Mouse (Mus musculus) neural tube, embryonic 13.5 days (tissue): ENCODE results near the gene Exoc6b. TPM values are rescaled to one million over a fixed set of nuclear protein-coding genes. Genes with fewer than 3 reads are reported as not detected.
"Not testable (repeated sequence)": the region's sequence is repeated elsewhere in the genome, so short reads cannot be mapped to it uniquely, and the experiment has no call there.

Experiments used
- ATAC-seq: fragments of 200-750 bp; cut with Nextera tagmentation; 2 replicates; pipeline ENCODE4 v1.8.0; 2017; ENCODE audit warnings: low read depth, mild to moderate bottlenecking, moderate TSS enrichment, moderate library complexity
- H3K27ac ChIP-seq: fragments of 300-500 bp; sonication (generic); replicated peaks from 2 replicates; pipeline ENCODE4 v1.5.1; 2015; ENCODE audit warnings: moderate library complexity, mild to moderate bottlenecking, inconsistent platforms
- H3K27me3 ChIP-seq: fragments of 300-500 bp; sonication (generic); 2 replicates; pipeline ENCODE4 v1.6.1; 2015; ENCODE audit warnings: mild to moderate bottlenecking, inconsistent platforms
- H3K36me3 ChIP-seq: fragments of 300-500 bp; sonication (generic); 2 replicates; pipeline ENCODE4 v1.6.1; 2015; ENCODE audit warnings: mild to moderate bottlenecking, inconsistent platforms
- H3K4me1 ChIP-seq: fragments of 300-500 bp; sonication (generic); replicated peaks from 2 replicates; pipeline ENCODE4 v1.6.1; 2015; ENCODE audit warnings: inconsistent platforms
- H3K4me2 ChIP-seq: fragments of 300-500 bp; sonication (generic); 2 replicates; pipeline ENCODE4 v1.6.1; 2015; ENCODE audit warnings: inconsistent platforms, mild to moderate bottlenecking, moderate library complexity
- H3K4me3 ChIP-seq: fragments of 300-500 bp; sonication (generic); 2 replicates; pipeline ENCODE4 v1.5.1; 2015; ENCODE audit warnings: mild to moderate bottlenecking, inconsistent platforms
- H3K9ac ChIP-seq: fragments of 300-500 bp; sonication (generic); 2 replicates; pipeline ENCODE4 v1.6.1; 2015; ENCODE audit warnings: moderate library complexity, mild to moderate bottlenecking, inconsistent platforms
- H3K9me3 ChIP-seq: fragments of 300-500 bp; sonication (generic); 2 replicates; pipeline ENCODE4 v1.6.1; 2016; ENCODE audit warnings: inconsistent platforms
- WGBS: fragments of 180-500 bp; shearing (Covaris S2); methylation state at CpG from one replicate; pipeline ENCODE4 v1.1.7; 2015; 5-methylcytosine and 5-hydroxymethylcytosine counted together
- polyA plus RNA-seq: library from polyadenylated mRNA; unstranded; fragments of >200 nt; fragmentation: Nextera tagmentation; extraction: Ambion mirVana; gene quantifications from 2 replicates; pipeline ENCODE4 v1.2.1, GENCODE M21; 2015

Gene Exoc6b
- polyA plus RNA-seq, 1 experiment from 2014 or later = 41.4 TPM

GRCm38 (mm10) chr6:84640324-84641061, 428.8 kb downstream of the Exoc6b start:
- Histone ChIP-seq H3K9me3 (no peaks in the 10 kb centered on the region), H3K27ac (no peak overlapping the region), H3K4me2 (no peak overlapping the region), H3K27me3 (no peaks in the 10 kb centered on the region), H3K4me3 (no peak overlapping the region), H3K4me1 (peaks cover 14% of the 10 kb centered on the region), H3K9ac (no peak overlapping the region), H3K36me3 (no peaks in the 10 kb centered on the region)
- 34% methylated on average over 9 of the region's 9 CpGs for WGBS
- ATAC-seq = no peak

GRCm38 (mm10) chr6:84638206-84638605, 431.1 kb downstream of the Exoc6b start:
- Histone ChIP-seq H3K27ac (no peak overlapping the region), H3K36me3 (no peaks in the 10 kb centered on the region), H3K4me2 (no peak overlapping the region), H3K4me3 (no peak overlapping the region), H3K4me1 (peaks cover 12% of the 10 kb centered on the region), H3K9me3 (no peaks in the 10 kb centered on the region), H3K9ac (no peak overlapping the region), H3K27me3 (no peaks in the 10 kb centered on the region)
- ATAC-seq = no peak

GRCm38 (mm10) chr6:84631588-84631987, 437.7 kb downstream of the Exoc6b start:
- H3K4me2 ChIP-seq = no peak overlapping the region
- 88% methylated on average over 2 of the region's 2 CpGs for WGBS
- no peaks in the 10 kb centered on the region for H3K36me3 ChIP-seq
- no peak for ATAC-seq
- no peak overlapping the region for H3K27ac ChIP-seq
- H3K9ac ChIP-seq = no peak overlapping the region
- H3K4me1 ChIP-seq = no peaks in the 10 kb centered on the region
- H3K27me3 ChIP-seq = no peaks in the 10 kb centered on the region
- H3K4me3 ChIP-seq = no peak overlapping the region
- no peaks in the 10 kb centered on the region for H3K9me3 ChIP-seq

GRCm38 (mm10) chr6:84630276-84630675, 439.0 kb downstream of the Exoc6b start:
- no peak for ATAC-seq
- H3K4me3 ChIP-seq = no peak overlapping the region
- no peak overlapping the region for H3K27ac ChIP-seq
- WGBS = 10% methylated on average over 1 of the region's 1 CpGs
- no peaks in the 10 kb centered on the region for H3K27me3 ChIP-seq
- no peaks in the 10 kb centered on the region for H3K36me3 ChIP-seq
- H3K9me3 ChIP-seq = no peaks in the 10 kb centered on the region
- no peaks in the 10 kb centered on the region for H3K4me1 ChIP-seq
- H3K4me2 ChIP-seq = no peak overlapping the region
- no peak overlapping the region for H3K9ac ChIP-seq

- ATAC-seq = no peak
- no peaks in the 10 kb centered on the region for H3K4me1 ChIP-seq
- 92% methylated on average over 5 of the region's 5 CpGs for WGBS
- no peak overlapping the region for H3K4me3 ChIP-seq
- H3K9me3 ChIP-seq = no peaks in the 10 kb centered on the region
- H3K27me3 ChIP-seq = no peaks in the 10 kb centered on the region
- no peak overlapping the region for H3K9ac ChIP-seq
- H3K36me3 ChIP-seq = no peaks in the 10 kb centered on the region
- H3K4me2 ChIP-seq = no peak overlapping the region
- H3K27ac ChIP-seq = no peak overlapping the region
Measured at GRCm38 (mm10) chr6:84628831-84629230, 440.5 kb downstream of the Exoc6b start.

GRCm38 (mm10) chr6:84626398-84626797, 442.9 kb downstream of the Exoc6b start:
- no peak for ATAC-seq
- H3K4me2 ChIP-seq = no peak overlapping the region
- no peaks in the 10 kb centered on the region for H3K27me3 ChIP-seq
- WGBS = 96% methylated on average over 2 of the region's 2 CpGs
- no peak overlapping the region for H3K4me3 ChIP-seq
- no peaks in the 10 kb centered on the region for H3K9me3 ChIP-seq
- peaks cover under 1% of the 10 kb centered on the region for H3K36me3 ChIP-seq
- no peaks in the 10 kb centered on the region for H3K4me1 ChIP-seq
- H3K9ac ChIP-seq = no peak overlapping the region
- H3K27ac ChIP-seq = no peak overlapping the region

GRCm38 (mm10) chr6:84619166-84619565, 450.1 kb downstream of the Exoc6b start:
- no peak overlapping the region for H3K4me2 ChIP-seq
- no peak overlapping the region for H3K9ac ChIP-seq
- H3K4me1 ChIP-seq = no peaks in the 10 kb centered on the region
- H3K9me3 ChIP-seq = no peaks in the 10 kb centered on the region
- H3K27ac ChIP-seq = no peak overlapping the region
- ATAC-seq = no peak
- 92% methylated on average over 6 of the region's 6 CpGs for WGBS
- H3K36me3 ChIP-seq = peaks cover 40% of the 10 kb centered on the region
- H3K4me3 ChIP-seq = no peak overlapping the region
- no peaks in the 10 kb centered on the region for H3K27me3 ChIP-seq

- WGBS = 92% methylated on average over 1 of the region's 1 CpGs
- ATAC-seq = no peak
Measured at GRCm38 (mm10) chr6:84617051-84617450, 452.3 kb downstream of the Exoc6b start.

GRCm38 (mm10) chr6:84616586-84616985, 452.7 kb downstream of the Exoc6b start:
- H3K4me1 ChIP-seq = no peaks in the 10 kb centered on the region
- H3K27me3 ChIP-seq = no peaks in the 10 kb centered on the region
- no peak for ATAC-seq
- no peak overlapping the region for H3K9ac ChIP-seq
- peaks cover 40% of the 10 kb centered on the region for H3K36me3 ChIP-seq
- no peak overlapping the region for H3K27ac ChIP-seq
- WGBS = 84% methylated on average over 1 of the region's 1 CpGs
- no peak overlapping the region for H3K4me2 ChIP-seq
- no peak overlapping the region for H3K4me3 ChIP-seq
- no peaks in the 10 kb centered on the region for H3K9me3 ChIP-seq

More at GRCm38 (mm10) chr6:84617051-84617450, 452.3 kb downstream of the Exoc6b start:
- Histone ChIP-seq H3K9ac (no peak overlapping the region), H3K9me3 (no peaks in the 10 kb centered on the region), H3K27ac (no peak overlapping the region), H3K27me3 (no peaks in the 10 kb centered on the region), H3K4me3 (no peak overlapping the region), H3K36me3 (peaks cover 40% of the 10 kb centered on the region), H3K4me1 (no peaks in the 10 kb centered on the region), H3K4me2 (no peak overlapping the region)

GRCm38 (mm10) chr6:84613561-84613960, 455.8 kb downstream of the Exoc6b start:
- 0 out of 2 replicates have a peak, but pooled peaks cover 12% of the 10 kb centered on the region for H3K36me3 ChIP-seq
- WGBS = 97% methylated on average over 3 of the region's 3 CpGs
- ATAC-seq = no peak

GRCm38 (mm10) chr6:84601136-84601889, 468.0 kb downstream of the Exoc6b start:
- H3K4me3 ChIP-seq = no peak overlapping the region
- H3K27ac ChIP-seq = no peak overlapping the region
- no peak for ATAC-seq
- H3K27me3 ChIP-seq = no peaks in the 10 kb centered on the region
- no peak overlapping the region for H3K9ac ChIP-seq
- peaks cover 3% of the 10 kb centered on the region; the same call in 1 of the 2 replicates for H3K4me1 ChIP-seq
- 24% methylated on average over 1 of the region's 1 CpGs for WGBS
- H3K4me2 ChIP-seq = no peak overlapping the region
- H3K36me3 ChIP-seq = no peaks in the 10 kb centered on the region
- no peaks in the 10 kb centered on the region for H3K9me3 ChIP-seq

More at GRCm38 (mm10) chr6:84613561-84613960, 455.8 kb downstream of the Exoc6b start:
- no peak overlapping the region for H3K9ac ChIP-seq
- H3K4me3 ChIP-seq = no peak overlapping the region
- H3K27ac ChIP-seq = no peak overlapping the region
- H3K9me3 ChIP-seq = no peaks in the 10 kb centered on the region
- H3K4me1 ChIP-seq = no peaks in the 10 kb centered on the region
- no peaks in the 10 kb centered on the region for H3K27me3 ChIP-seq
- H3K4me2 ChIP-seq = no peak overlapping the region

GRCm38 (mm10) chr6:84599296-84599695, 470.0 kb downstream of the Exoc6b start:
- H3K9me3 ChIP-seq, ATAC-seq, H3K36me3 ChIP-seq, H3K27ac ChIP-seq, H3K4me2 ChIP-seq, H3K9ac ChIP-seq, H3K27me3 ChIP-seq, H3K4me3 ChIP-seq, H3K4me1 ChIP-seq: not testable (repeated sequence)
- WGBS = 89% methylated on average over 3 of the region's 3 CpGs
